ENCODE assay signal across 8 mouse cellular contexts in the genomic region with DNA sequence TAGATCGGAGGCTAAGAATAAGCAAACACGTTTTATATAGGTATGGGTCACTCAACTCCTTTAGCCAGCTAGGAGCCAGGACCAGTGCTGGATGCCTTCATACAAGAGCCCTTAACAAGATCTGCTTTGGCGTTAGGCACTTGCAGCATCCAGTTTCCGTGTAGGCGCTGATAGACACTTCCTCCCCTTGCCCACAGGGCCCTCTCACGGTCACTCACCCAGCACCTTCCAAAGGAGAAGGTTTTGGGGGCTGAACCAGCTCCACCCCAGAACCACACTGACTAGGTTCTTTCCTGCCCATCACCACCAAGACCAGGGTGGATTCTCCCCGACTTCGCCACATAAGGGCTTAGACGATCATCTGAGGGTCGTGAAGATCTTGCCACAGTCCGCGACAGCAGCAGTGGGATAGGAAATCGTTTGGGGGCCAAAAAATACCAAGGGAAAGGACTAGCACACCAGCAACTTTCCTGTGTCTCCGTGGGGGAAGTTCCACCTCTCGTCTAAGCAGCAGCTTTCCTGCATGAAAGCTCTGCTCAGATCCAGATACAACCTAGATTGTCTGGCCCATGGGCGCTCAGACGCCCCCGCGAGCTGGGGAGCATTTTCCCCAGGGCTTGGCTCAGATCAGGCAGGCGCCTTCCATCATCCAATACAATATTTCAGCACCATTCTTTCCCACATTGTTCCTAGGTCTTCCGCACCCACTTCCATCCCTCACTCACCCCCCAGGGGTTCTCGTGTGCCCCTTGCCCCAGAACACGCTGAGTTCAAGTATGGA. TPM values are rescaled to one million over a fixed set of nuclear protein-coding genes. Genes with fewer than 3 reads are reported as not detected.
DNase-seq lines count a peak whose midpoint lies in the region; ATAC-seq lines count a peak whose summit lies in the region.

No protein-coding gene starts in this region.

- H3K27ac ChIP-seq in hindbrain, embryonic 16.5 days (ENCODE audit: low read depth, low read length), result no peak overlapping the region
- no peak overlapping the region for H3K27ac ChIP-seq in midbrain, embryonic 16.5 days (ENCODE audit: low read length)

- H3K4me1 ChIP-seq in hindbrain, embryonic 16.5 days (ENCODE audit: control insufficient read depth, insufficient read depth, low read depth, low read length), result peaks cover 11% of the 10 kb centered on the region
- peaks cover 9% of the 10 kb centered on the region for H3K4me1 ChIP-seq in midbrain, embryonic 16.5 days (ENCODE audit: control insufficient read depth, insufficient read depth, low read length)

- peak overlapping the region; percentile 52 for H3K9ac ChIP-seq in hindbrain, embryonic 16.5 days (ENCODE audit: low read depth, low read length)
- peak overlapping the region; percentile 42 for H3K9ac ChIP-seq in midbrain, embryonic 16.5 days (ENCODE audit: low read depth, low read length)

- no peaks in the 10 kb centered on the region for H3K9me3 ChIP-seq in hindbrain, embryonic 16.5 days (ENCODE audit: control insufficient read depth, low read length)
- no peaks in the 10 kb centered on the region for H3K9me3 ChIP-seq in midbrain, embryonic 16.5 days (replicated peaks; ENCODE audit: control insufficient read depth, low read length, poor library complexity, severe bottlenecking)

- peak; percentile 45 for DNase-seq in layer of hippocampus, adult 9-11 months
- DNase-seq in layer of hippocampus, adult 9-10 months (ENCODE audit: low spot score), result no peak
- DNase-seq in embryo, embryonic 11 days, result peak; percentile 18
- DNase-seq in cerebellum, postnatal 25 days, result no peak
- DNase-seq in kidney, adult 8-10 months, result no peak
- DNase-seq in gastrocnemius, postnatal 10 days, result no peak

- H3K4me2 ChIP-seq in hindbrain, embryonic 16.5 days (ENCODE audit: low read length), result peak overlapping the region; percentile 91
- peak overlapping the region; percentile 87 for H3K4me2 ChIP-seq in midbrain, embryonic 16.5 days (ENCODE audit: low read length)

- no peaks in the 10 kb centered on the region for H3K36me3 ChIP-seq in hindbrain, embryonic 16.5 days (ENCODE audit: control insufficient read depth, insufficient read depth, low read length)
- no peaks in the 10 kb centered on the region for H3K36me3 ChIP-seq in midbrain, embryonic 16.5 days (ENCODE audit: control insufficient read depth, insufficient read depth, low read length)

- peaks cover 29% of the 10 kb centered on the region for H3K27me3 ChIP-seq in hindbrain, embryonic 16.5 days (replicated peaks; ENCODE audit: control insufficient read depth, insufficient read depth, low read length)
- peaks cover 27% of the 10 kb centered on the region for H3K27me3 ChIP-seq in midbrain, embryonic 16.5 days (ENCODE audit: control insufficient read depth, insufficient read depth, low read depth, low read length)

- WGBS in hindbrain, embryonic 16.5 days, result 3% methylated on average over 23 of the region's 23 CpGs
- WGBS in midbrain, embryonic 16.5 days, result 3% methylated on average over 23 of the region's 23 CpGs

- ATAC-seq in hindbrain, embryonic 16.5 days, result no peak
- no peak; the same call in 1 of the 2 replicates for ATAC-seq in midbrain, embryonic 16.5 days

- peak overlapping the region; percentile 47 for H3K4me3 ChIP-seq in hindbrain, embryonic 16.5 days (ENCODE audit: low read length)
- H3K4me3 ChIP-seq in midbrain, embryonic 16.5 days (ENCODE audit: low read depth, low read length), result peak overlapping the region; percentile 40

RNA-seq across cellular contexts. Expression of a gene that starts 0.8 kb away (rescaled TPM):
- 4.8 and 5.8 TPM in 2 replicates for polyA plus RNA-seq in hindbrain, embryonic 16.5 days (2015; fragmentation: Nextera tagmentation; extraction: Ambion mirVana)
- 13.8 and 18.4 TPM in 2 replicates for polyA plus RNA-seq in midbrain, embryonic 16.5 days (2015; fragmentation: Nextera tagmentation; extraction: Ambion mirVana)
- total RNA-seq in gastrocnemius, postnatal 10 days (2021), result 1 to 10 TPM; 2.8 to 5.1 TPM

RNA-seq across cellular contexts. Expression of a gene that starts 3.6 kb away (rescaled TPM):
- polyA plus RNA-seq in hindbrain, embryonic 16.5 days (2015; fragmentation: Nextera tagmentation; extraction: Ambion mirVana), result 14.8 and 17.4 TPM in 2 replicates
- polyA plus RNA-seq in midbrain, embryonic 16.5 days (2015; fragmentation: Nextera tagmentation; extraction: Ambion mirVana), result 12.7 and 13.8 TPM in 2 replicates
- total RNA-seq in gastrocnemius, postnatal 10 days (2021), result 1 to 10 TPM; 4.0 to 4.4 TPM

RNA-seq across cellular contexts. Expression of a gene that starts 12.9 kb away (rescaled TPM):
- polyA plus RNA-seq in hindbrain, embryonic 16.5 days (2015; fragmentation: Nextera tagmentation; extraction: Ambion mirVana), result 0.92 and 1.1 TPM in 2 replicates
- polyA plus RNA-seq in midbrain, embryonic 16.5 days (2015; fragmentation: Nextera tagmentation; extraction: Ambion mirVana), result 0.72 and 1.2 TPM in 2 replicates
- total RNA-seq in gastrocnemius, postnatal 10 days (2021), result 1 to 10 TPM; 3.4 to 5.4 TPM

RNA-seq across cellular contexts. Expression of a gene that starts 24.1 kb away (rescaled TPM):
- polyA plus RNA-seq in hindbrain, embryonic 16.5 days (2015; fragmentation: Nextera tagmentation; extraction: Ambion mirVana), result 44.6 and 47.6 TPM in 2 replicates
- 38.8 and 42.1 TPM in 2 replicates for polyA plus RNA-seq in midbrain, embryonic 16.5 days (2015; fragmentation: Nextera tagmentation; extraction: Ambion mirVana)
- total RNA-seq in gastrocnemius, postnatal 10 days (2021), result 10 to 100 TPM; 50.9 to 53.8 TPM

Comparison
In these comparisons a context has a peak if more than half of its experiments do, and no peak if none do; other contexts are left out.
1. DNase-seq: peak in layer of hippocampus, adult 9-11 months (single experiment) and embryo, embryonic 11 days (single experiment); none in layer of hippocampus, adult 9-10 months (single experiment), cerebellum, postnatal 25 days (0 of 2), kidney, adult 8-10 months (0 of 2) and gastrocnemius, postnatal 10 days (single experiment).